Mouse (Mus musculus) CH12.LX (cell line): ENCODE data around the gene Mrln. TPM values are rescaled to one million over a fixed set of nuclear protein-coding genes. Genes with fewer than 3 reads are reported as not detected.
A peak's percentile ranks its signal among the peaks of the same experiment; 100 is the strongest.

Experiments
- DNase-seq: peaks from one replicate; pipeline ENCODE4 v3.0.0-alpha.2; 2013; ENCODE audit errors: extremely low read depth
- H3K27ac ChIP-seq: 2 replicates; pipeline ENCODE4 v1.5.1; 2012; ENCODE audit warnings: low read depth, mild to moderate bottlenecking, control low read depth, moderate library complexity; ENCODE audit not compliant: insufficient read depth
- H3K27me3 ChIP-seq: replicated peaks from 2 replicates; pipeline ENCODE3; 2012; ENCODE audit warnings: inconsistent platforms
- H3K36me3 ChIP-seq, 2 experiments: replicated peaks in 1 of 2; 2 replicates each; pipeline versions ENCODE3 to v1.6.1; 2012; ENCODE audit warnings: inconsistent platforms in 1 of 2, low read length in 1 of 2, mild to moderate bottlenecking in 1 of 2, mixed read lengths in 1 of 2, moderate library complexity in 1 of 2; ENCODE audit not compliant: control insufficient read depth in 1 of 2, insufficient read depth in 1 of 2
- H3K4me1 ChIP-seq, 2 experiments: 2 replicates each; pipeline ENCODE4 v1.6.1; 2012; ENCODE audit warnings: inconsistent platforms in 1 of 2, moderate library complexity in 1 of 2; ENCODE audit not compliant: insufficient read depth in 2 of 2, control insufficient read depth in 1 of 2
- H3K4me2 ChIP-seq: 2 replicates; pipeline ENCODE4 v1.6.1; 2012; ENCODE audit warnings: low read depth, mild to moderate bottlenecking, control low read depth; ENCODE audit not compliant: poor library complexity, insufficient read depth, severe bottlenecking
- H3K4me3 ChIP-seq, 3 experiments: fragments of 150-350 bp in 1 of 3; sonication (generic) in 1 of 3; replicated peaks in 1 of 3; 2 replicates each; pipeline versions ENCODE3 to v1.5.1; 2011 to 2012; ENCODE audit warnings: low read depth in 2 of 3, low read length in 2 of 3, mild to moderate bottlenecking in 2 of 3, moderate library complexity in 2 of 3, control low read depth in 1 of 3, improper control_type of control experiment in 1 of 3, inconsistent platforms in 1 of 3, mixed read lengths in 1 of 3; ENCODE audit not compliant: poor library complexity in 1 of 3
- H3K79me2 ChIP-seq: replicated peaks from 2 replicates; pipeline ENCODE4 v1.6.1; 2012; ENCODE audit warnings: mild to moderate bottlenecking, moderate library complexity; ENCODE audit not compliant: control insufficient read depth, poor library complexity, insufficient read depth, severe bottlenecking; ENCODE audit errors: extremely low read depth
- H3K9ac ChIP-seq: 2 replicates; pipeline ENCODE4 v1.6.1; 2012; ENCODE audit warnings: low read depth, mild to moderate bottlenecking, control low read depth, moderate library complexity; ENCODE audit not compliant: insufficient read depth
- H3K9me3 ChIP-seq: replicated peaks from 2 replicates; pipeline ENCODE3; 2012; ENCODE audit warnings: low read length, inconsistent platforms, mixed read lengths
- BHLHE40 ChIP-seq: IDR thresholded peaks from 2 replicates; pipeline ENCODE4 v1.6.1; 2011; ENCODE audit warnings: mild to moderate bottlenecking, low read depth, low read length, improper control_type of control experiment
- CHD1 ChIP-seq: IDR thresholded peaks from 2 replicates; pipeline ENCODE4 v1.6.1; 2012; ENCODE audit warnings: low read depth, low read length, improper control_type of control experiment, inconsistent platforms
- CHD2 ChIP-seq: IDR thresholded peaks from 2 replicates; pipeline ENCODE4 v1.6.1; 2011; ENCODE audit warnings: low read length, improper control_type of control experiment
- CTCF ChIP-seq, 2 experiments: IDR thresholded peaks in 1 of 2; conservative IDR thresholded peaks in 1 of 2; 2 replicates each; pipeline ENCODE4 v1.5.1; 2011 to 2012; ENCODE audit warnings: low read depth in 2 of 2, low read length in 2 of 2, improper control_type of control experiment in 1 of 2, inconsistent platforms in 1 of 2, mild to moderate bottlenecking in 1 of 2, moderate library complexity in 1 of 2
- EP300 ChIP-seq: IDR thresholded peaks from 2 replicates; pipeline ENCODE4 v1.6.1; 2011; ENCODE audit warnings: low read length, improper control_type of control experiment
- ETS1 ChIP-seq: conservative IDR thresholded peaks from 2 replicates; pipeline ENCODE4 v1.6.1; 2012; ENCODE audit warnings: low read depth, mild to moderate bottlenecking, inconsistent platforms, low read length, improper control_type of control experiment, moderate library complexity
- JUND ChIP-seq: conservative IDR thresholded peaks from 2 replicates; pipeline ENCODE4 v1.6.1; 2011; ENCODE audit warnings: low read depth, low read length, improper control_type of control experiment
- MAFK ChIP-seq: IDR thresholded peaks from 2 replicates; pipeline ENCODE4 v1.6.1; 2011; ENCODE audit warnings: low read length, improper control_type of control experiment; ENCODE audit not compliant: insufficient replicate concordance
- MAX ChIP-seq: IDR thresholded peaks from 2 replicates; pipeline ENCODE4 v1.6.1; 2011; ENCODE audit warnings: low read length, improper control_type of control experiment
- MAZ ChIP-seq: IDR thresholded peaks from 2 replicates; pipeline ENCODE4 v1.6.1; 2012; ENCODE audit warnings: low read depth, mild to moderate bottlenecking, inconsistent platforms, low read length, improper control_type of control experiment, moderate library complexity
- MEF2A ChIP-seq: IDR thresholded peaks from 2 replicates; pipeline ENCODE4 v1.6.1; 2014; ENCODE audit warnings: low read depth, mild to moderate bottlenecking, inconsistent platforms, low read length, improper control_type of control experiment, borderline replicate concordance
- MXI1 ChIP-seq: IDR thresholded peaks from 2 replicates; pipeline ENCODE4 v1.6.1; 2011; ENCODE audit warnings: mild to moderate bottlenecking, low read depth, low read length, improper control_type of control experiment
- NRF1 ChIP-seq: IDR thresholded peaks from 2 replicates; pipeline ENCODE4 v1.6.1; 2014; ENCODE audit warnings: low read depth, mild to moderate bottlenecking, inconsistent platforms, low read length, improper control_type of control experiment, moderate library complexity
- POLR2A ChIP-seq: IDR thresholded peaks from 2 replicates; pipeline ENCODE4 v1.6.1; 2011; ENCODE audit warnings: low read depth, mild to moderate bottlenecking, improper control_type of control experiment, low read length
- POLR2AphosphoS2 ChIP-seq: IDR thresholded peaks from 2 replicates; pipeline ENCODE4 v1.6.1; 2011; ENCODE audit warnings: low read depth, low read length, improper control_type of control experiment
- SIN3A ChIP-seq: IDR thresholded peaks from 2 replicates; pipeline ENCODE4 v1.6.1; 2012; ENCODE audit warnings: low read length, improper control_type of control experiment, inconsistent platforms
- TBP ChIP-seq: conservative IDR thresholded peaks from 2 replicates; pipeline ENCODE4 v1.6.1; 2011; ENCODE audit warnings: low read depth, low read length, improper control_type of control experiment
- TCF12 ChIP-seq: IDR thresholded peaks from 2 replicates; pipeline ENCODE4 v1.6.1; 2014; ENCODE audit warnings: low read depth, mild to moderate bottlenecking, inconsistent platforms, low read length, improper control_type of control experiment
- UBTF ChIP-seq: IDR thresholded peaks from 2 replicates; pipeline ENCODE4 v1.6.1; 2012; ENCODE audit warnings: low read depth, mild to moderate bottlenecking, inconsistent platforms, low read length, improper control_type of control experiment, moderate library complexity
- USF1 ChIP-seq: IDR thresholded peaks from 2 replicates; pipeline ENCODE4 v1.6.1; 2014; ENCODE audit warnings: low read depth, mild to moderate bottlenecking, inconsistent platforms, low read length, improper control_type of control experiment
- USF2 ChIP-seq: conservative IDR thresholded peaks from 2 replicates; pipeline ENCODE4 v1.6.1; 2011; ENCODE audit warnings: low read depth, low read length, improper control_type of control experiment
- ZC3H11A ChIP-seq: IDR thresholded peaks from 2 replicates; pipeline ENCODE4 v1.6.1; 2012; ENCODE audit warnings: low read depth, mild to moderate bottlenecking, inconsistent platforms, low read length, improper control_type of control experiment
- ZKSCAN1 ChIP-seq: IDR thresholded peaks from 2 replicates; pipeline ENCODE4 v1.6.1; 2012; ENCODE audit warnings: low read depth, inconsistent platforms, low read length, improper control_type of control experiment, borderline replicate concordance
- ZMIZ1 ChIP-seq: IDR thresholded peaks from 2 replicates; pipeline ENCODE4 v1.6.1; 2012; ENCODE audit warnings: low read depth, mild to moderate bottlenecking, inconsistent platforms, low read length, improper control_type of control experiment
- dilution Hi-C: fragments of 300-500 bp; cut with MboI; formaldehyde crosslinking; loops from 2 replicates; pipeline ENCODE4 v1.14.3; 2020; ENCODE audit warnings: low sequenced_read_pairs; ENCODE audit not compliant: extremely low pct_unique_long_range_greater_than_20kb, extremely low pct_ligation_motif_present
- in situ Hi-C: fragments of 300-500 bp; cut with MboI; formaldehyde crosslinking; loops from 3 replicates; pipeline ENCODE4 v1.14.3; 2019; ENCODE audit warnings: low sequenced_read_pairs, low pct_ligation_motif_present, low pct_unique_long_range_greater_than_20kb, mixed read lengths
- polyA plus RNA-seq: library from polyadenylated mRNA; unstranded; fragments of >175 nt; gene quantifications from 2 replicates; pipeline ENCODE4 v1.2.1, GENCODE M21; 2012; ENCODE audit warnings: low read depth; ENCODE audit not compliant: insufficient read length
- total RNA-seq, 2 experiments: library from RNA; depleted of rRNA; stranded (reverse); fragments of 300-350 nt in 1 of 2; fragments of >200 nt in 1 of 2; gene quantifications; 2 replicates each; pipeline ENCODE4 v1.2.3; 2012 to 2014

Mrln gene
- total and polyA plus RNA-seq, 3 experiments = not detected

DNA sequence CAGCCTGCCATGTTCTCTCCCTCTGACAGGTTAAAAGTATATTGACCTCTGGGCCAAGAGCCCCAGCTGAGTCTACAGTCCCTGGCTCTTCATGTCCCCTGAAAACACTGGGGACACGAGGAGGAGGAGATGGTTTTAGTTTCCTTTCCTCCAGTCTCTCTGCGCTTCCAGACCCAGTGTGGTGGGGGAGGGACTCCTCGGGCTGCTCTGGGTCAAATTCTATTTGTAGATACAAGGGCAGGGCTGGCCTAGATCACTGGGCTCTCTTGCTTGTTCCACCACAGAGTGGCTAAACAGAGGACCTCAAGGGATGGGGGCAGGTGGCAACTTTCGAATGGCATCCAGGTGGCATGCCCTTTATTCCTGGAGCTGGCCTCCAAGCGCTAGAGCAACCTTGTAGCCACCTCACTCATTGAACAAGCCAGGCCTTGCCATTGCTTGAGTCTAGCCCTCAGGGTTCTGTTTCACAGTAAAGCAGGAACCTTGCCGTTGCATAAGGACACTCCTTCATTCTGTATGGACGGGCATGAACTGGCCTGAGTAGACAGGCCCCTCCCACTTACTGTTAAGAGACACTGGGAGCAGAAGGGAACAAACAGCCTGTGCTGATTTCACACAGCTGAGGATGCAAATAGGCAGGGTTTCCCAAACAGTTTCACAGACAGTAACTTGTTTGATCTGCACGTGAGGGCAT is 38.4 kb downstream of the Mrln start:
- no peak overlapping the region for H3K4me3 ChIP-seq
- in situ Hi-C loops (no loop called here), dilution Hi-C loops (no loop called here)
- no peak for DNase-seq
- H3K4me2 ChIP-seq = peak overlapping the region; percentile 25; the same call in 1 of the 2 replicates
- H3K9me3 ChIP-seq = no peaks in the 10 kb centered on the region
- H3K4me1 ChIP-seq = peaks cover 0 to 8% of the 10 kb centered on the region in 2 experiments; a peak in 2 of 4 replicates
- H3K36me3 ChIP-seq = no peaks in the 10 kb centered on the region
- H3K9ac ChIP-seq = no peak overlapping the region
- TF ChIP-seq BHLHE40 (peak; percentile 82), ETS1 (peak; percentile 26; the same call in 1 of the 2 replicates), TBP (no peak), MAX (no peak)
- H3K27ac ChIP-seq = no peak overlapping the region
- no peaks in the 10 kb centered on the region for H3K27me3 ChIP-seq
- H3K79me2 ChIP-seq = no peaks in the 10 kb centered on the region

DNA sequence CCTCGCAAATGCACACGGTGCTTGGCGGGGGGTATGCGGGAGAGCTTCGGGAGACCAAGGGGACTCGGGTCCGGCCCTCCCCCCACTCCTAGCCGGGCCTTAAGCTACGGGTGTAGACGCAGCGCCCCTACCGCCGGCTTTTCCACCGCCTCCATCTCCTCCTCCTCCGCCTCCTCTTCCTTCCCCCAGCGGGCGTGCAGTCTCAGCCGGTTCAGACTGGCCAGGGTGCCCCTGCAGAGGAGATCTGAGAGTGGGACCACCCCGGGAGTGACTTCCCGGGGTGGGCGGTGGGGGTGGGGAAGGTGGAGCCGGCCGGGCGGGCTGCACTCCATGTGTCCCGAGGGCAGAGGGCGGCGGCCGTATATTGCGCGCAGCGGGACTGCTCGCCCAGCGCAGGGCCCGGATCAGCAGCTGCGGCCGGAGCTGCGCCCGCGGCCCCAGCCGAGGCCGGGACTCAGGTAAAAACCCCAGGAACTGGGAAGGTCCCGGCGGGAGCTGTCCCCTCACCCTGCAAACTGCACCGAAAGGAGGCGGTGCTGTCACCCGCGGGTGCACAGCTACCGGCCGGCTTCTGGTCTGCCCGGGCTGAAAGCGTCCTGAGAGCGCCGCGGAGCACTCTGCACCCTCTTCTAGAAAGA is 40.6 kb downstream of the Mrln start, which contains the start of gene Slc16a9:
TSS of gene Slc16a9 (plus strand) at position 180 of the 638 bp plus-strand sequence.
- TF ChIP-seq SIN3A (no peak), BHLHE40 (no peak), TBP (no peak), EP300 (no peak), MAZ (no peak), ZKSCAN1 (no peak), MXI1 (no peak), ZC3H11A (no peak), JUND (no peak), MAX (no peak), CHD2 (no peak)
- DNase-seq = no peak
- H3K4me2 ChIP-seq = no peak within 1 kb of the TSS
- H3K9me3 ChIP-seq = no peaks in the 10 kb centered on the region
- H3K79me2 ChIP-seq = no peaks in the 10 kb centered on the region
- in situ Hi-C loops (no loop called here), dilution Hi-C loops (no loop called here)
- no peak within 1 kb of the TSS for H3K4me3 ChIP-seq
- no peak within 1 kb of the TSS for H3K27ac ChIP-seq
- H3K4me1 ChIP-seq = peaks cover 0 to 8% of the 10 kb centered on the region in 2 experiments; a peak in 2 of 4 replicates
- no peak within 1 kb of the TSS for H3K9ac ChIP-seq
- no peaks in the 10 kb centered on the region for H3K36me3 ChIP-seq
- no peaks in the 10 kb centered on the region for H3K27me3 ChIP-seq

DNA sequence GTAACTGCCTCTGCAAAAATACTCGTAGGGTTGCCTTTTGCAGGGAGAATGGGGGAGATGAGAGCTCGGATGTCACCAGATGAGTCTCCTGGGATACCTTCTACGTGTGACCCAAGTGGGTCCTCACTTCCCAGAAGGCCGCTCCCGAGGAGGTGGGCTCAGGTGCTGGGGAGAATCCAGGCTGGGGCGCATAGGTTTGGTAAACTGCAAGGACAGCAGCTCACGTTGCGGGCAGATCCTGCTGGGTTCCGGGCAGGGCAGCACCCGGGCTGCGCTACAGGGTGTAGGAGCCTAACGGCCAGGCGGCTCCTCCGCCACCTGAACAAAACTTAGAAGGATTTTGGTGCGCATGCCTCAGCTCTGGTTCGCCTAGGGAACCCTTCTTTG is 41.1 kb downstream of the Mrln start:
- no peak overlapping the region for H3K4me2 ChIP-seq
- H3K9me3 ChIP-seq = no peaks in the 10 kb centered on the region
- H3K27me3 ChIP-seq = no peaks in the 10 kb centered on the region
- H3K36me3 ChIP-seq = no peaks in the 10 kb centered on the region
- peaks cover 0 to 8% of the 10 kb centered on the region in 2 experiments; a peak in 2 of 4 replicates for H3K4me1 ChIP-seq
- H3K4me3 ChIP-seq = no peak overlapping the region
- H3K9ac ChIP-seq = no peak overlapping the region
- H3K27ac ChIP-seq = no peak overlapping the region
- DNase-seq = no peak
- TF ChIP-seq POLR2AphosphoS2 = no peak
- no peak for TF ChIP-seq SIN3A
- TF ChIP-seq CTCF (conservative IDR thresholded peaks at IDR 0.05 in 1 of 2, IDR thresholded peaks at IDR 0.05 in 1 of 2; ENCODE audit: low read depth in 2 of 2, low read length in 2 of 2) = no peak
- TF ChIP-seq USF2 = no peak
- TF ChIP-seq NRF1 = no peak
- TF ChIP-seq ZMIZ1 = no peak
- TF ChIP-seq USF1 = no peak
- TF ChIP-seq MAFK = no peak
- TF ChIP-seq POLR2A = no peak
- TF ChIP-seq BHLHE40 = no peak
- no peak for TF ChIP-seq CHD1
- TF ChIP-seq UBTF = no peak
- TF ChIP-seq MEF2A = no peak
- no peak for TF ChIP-seq TCF12
- H3K79me2 ChIP-seq = no peaks in the 10 kb centered on the region
- dilution Hi-C loops = no loop called here
- in situ Hi-C loops = no loop called here
